Mouse (Mus musculus) bone marrow macrophage, adult 2 months (primary cell): ENCODE data around the gene Babam2. TPM values are rescaled to one million over a fixed set of nuclear protein-coding genes. Genes with fewer than 3 reads are reported as not detected.

Source experiments
- H3K27ac ChIP-seq: 2 replicates; pipeline ENCODE4 v1.5.1; 2012; ENCODE audit warnings: low read depth, low read length; ENCODE audit not compliant: insufficient read depth
- H3K4me1 ChIP-seq: 2 replicates; pipeline ENCODE4 v1.6.1; 2012; ENCODE audit warnings: low read length; ENCODE audit not compliant: control insufficient read depth, insufficient read depth
- H3K4me3 ChIP-seq: 2 replicates; pipeline ENCODE4 v1.5.1; 2012; ENCODE audit warnings: mild to moderate bottlenecking, low read length, moderate library complexity; ENCODE audit not compliant: insufficient read depth
- CTCF ChIP-seq: IDR thresholded peaks from 2 replicates; pipeline ENCODE4 v1.5.1; 2012; ENCODE audit warnings: low read depth, mild to moderate bottlenecking, low read length, moderate library complexity
- POLR2A ChIP-seq: IDR thresholded peaks from 2 replicates; pipeline ENCODE4 v1.6.1; 2012; ENCODE audit warnings: mild to moderate bottlenecking, low read depth, low read length, borderline replicate concordance
- polyA plus RNA-seq: library from polyadenylated mRNA; stranded (reverse); fragments of >200 nt; gene quantifications from 2 replicates; pipeline ENCODE4 v1.2.4, GENCODE M21; 2012; ENCODE audit not compliant: missing spikeins, insufficient read depth, insufficient read length

The Babam2 gene
- polyA plus RNA-seq, 1 experiment: 69.4 TPM

- Histone ChIP-seq H3K4me3 (no peak overlapping the region), H3K27ac (no peak overlapping the region)
- TF ChIP-seq CTCF (no peak), POLR2A (no peak)
These were observed 304.3 kb downstream of the Babam2 start for GRCm38 (mm10) chr5:32001771-32002170.

GRCm38 (mm10) chr5:32008401-32008800 lies 310.9 kb downstream of the Babam2 start:
- Histone ChIP-seq H3K4me1 (peaks cover 8% of the 10 kb centered on the region), H3K4me3 (no peak overlapping the region), H3K27ac (no peak overlapping the region)
- TF ChIP-seq CTCF (no peak), POLR2A (no peak)

More at GRCm38 (mm10) chr5:32001771-32002170, 304.3 kb downstream of the Babam2 start:
- peaks cover 7% of the 10 kb centered on the region for H3K4me1 ChIP-seq

DNA sequence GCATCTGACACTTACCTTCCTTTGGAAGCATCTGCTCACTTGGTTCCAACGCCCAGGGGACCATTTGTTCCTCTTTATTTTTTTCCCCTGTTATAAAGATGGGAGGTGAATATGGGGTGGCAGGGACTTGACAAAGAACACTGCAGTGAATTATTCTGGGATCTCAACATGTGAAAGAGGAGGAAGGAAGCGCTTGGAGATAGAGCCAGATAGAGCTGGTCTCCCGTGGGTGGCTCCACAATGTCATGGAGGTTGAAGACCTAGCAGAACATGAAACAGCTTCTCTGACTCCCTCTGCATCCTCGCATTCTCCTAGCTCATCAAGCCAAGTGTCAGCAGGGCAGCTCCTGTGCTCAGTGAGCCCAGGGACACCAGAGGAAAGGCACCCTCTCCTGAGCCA lies 312.6 kb downstream of the Babam2 start:
- Histone ChIP-seq H3K27ac (no peak overlapping the region), H3K4me3 (no peak overlapping the region), H3K4me1 (peaks cover 8% of the 10 kb centered on the region)
- TF ChIP-seq CTCF (no peak), POLR2A (no peak)

DNA sequence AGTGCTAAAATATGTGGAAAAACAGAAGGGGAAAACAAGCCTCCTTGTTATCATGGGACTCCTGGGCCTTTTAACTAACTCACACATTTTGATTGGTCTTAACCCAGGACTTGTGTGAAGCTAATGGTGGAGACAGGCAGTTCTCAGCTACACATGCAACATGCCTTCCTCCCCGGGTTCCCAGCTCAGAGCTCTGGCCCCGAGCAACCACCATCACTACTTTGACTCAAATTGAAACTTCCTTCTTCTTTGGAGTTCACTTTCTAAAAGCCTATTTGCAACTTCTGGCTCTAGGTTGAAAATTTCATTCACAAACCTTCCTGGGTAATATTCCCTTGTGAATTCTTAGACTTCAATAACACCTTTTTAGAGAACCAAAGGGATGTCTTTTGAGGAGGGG lies 315.6 kb downstream of the Babam2 start:
- Histone ChIP-seq H3K4me3 (no peak overlapping the region), H3K27ac (no peak overlapping the region), H3K4me1 (0 out of 2 replicates have a peak, but pooled peaks cover 2% of the 10 kb centered on the region)
- TF ChIP-seq POLR2A (no peak), CTCF (no peak)

DNA sequence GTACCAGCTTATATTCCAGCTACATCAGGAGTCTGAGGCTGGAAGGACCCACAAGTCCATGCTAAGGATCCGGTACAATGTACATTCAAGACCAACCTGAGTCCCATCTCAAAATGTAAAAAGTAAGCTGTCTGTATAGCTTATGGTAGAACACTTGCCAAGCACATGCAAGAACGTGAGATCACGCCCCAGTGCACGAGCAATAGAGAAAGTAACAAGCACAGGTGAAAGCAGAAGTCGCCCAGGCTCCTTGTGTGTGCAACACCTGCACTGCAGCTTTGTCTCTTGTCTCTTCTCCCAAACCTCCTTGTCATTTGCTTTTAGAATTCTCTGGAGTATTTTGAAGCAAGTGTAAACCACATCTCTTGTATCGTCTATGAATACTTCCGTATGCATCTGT lies 317.3 kb downstream of the Babam2 start:
- H3K4me1 ChIP-seq: 0 out of 2 replicates have a peak, but pooled peaks cover 2% of the 10 kb centered on the region
- TF ChIP-seq POLR2A (no peak), CTCF (no peak)
- no peak overlapping the region for H3K4me3 ChIP-seq
- no peak overlapping the region for H3K27ac ChIP-seq

DNA sequence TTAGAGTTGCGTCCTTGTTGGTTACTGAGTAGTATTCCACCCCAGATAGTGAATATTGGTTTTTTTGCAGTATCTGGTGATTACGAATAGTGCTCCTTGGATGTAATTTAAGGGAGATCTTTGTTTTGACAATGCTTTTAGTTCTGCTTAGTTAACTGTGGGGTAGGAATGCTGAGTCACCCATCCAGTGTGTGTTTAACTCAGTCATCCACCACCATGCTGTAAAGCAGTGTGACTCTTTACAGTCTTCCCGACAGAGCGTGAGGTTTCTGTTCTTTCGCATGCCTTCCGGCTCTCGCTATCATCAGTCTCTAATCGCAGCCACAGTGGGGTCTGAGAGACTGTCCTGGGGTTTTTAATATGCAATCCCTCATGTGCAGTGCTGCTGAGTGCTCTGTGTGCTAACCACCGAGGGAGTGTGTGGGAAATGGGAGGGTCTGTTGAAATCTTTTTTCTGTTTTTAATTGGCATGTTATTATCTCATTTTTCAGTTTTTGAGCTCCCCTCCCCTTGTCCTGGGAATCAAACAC lies 318.5 kb downstream of the Babam2 start:
- Histone ChIP-seq H3K4me3 (no peak overlapping the region), H3K4me1 (0 out of 2 replicates have a peak, but pooled peaks cover 2% of the 10 kb centered on the region), H3K27ac (no peak overlapping the region)
- no peak for TF ChIP-seq POLR2A
- no peak for TF ChIP-seq CTCF

DNA sequence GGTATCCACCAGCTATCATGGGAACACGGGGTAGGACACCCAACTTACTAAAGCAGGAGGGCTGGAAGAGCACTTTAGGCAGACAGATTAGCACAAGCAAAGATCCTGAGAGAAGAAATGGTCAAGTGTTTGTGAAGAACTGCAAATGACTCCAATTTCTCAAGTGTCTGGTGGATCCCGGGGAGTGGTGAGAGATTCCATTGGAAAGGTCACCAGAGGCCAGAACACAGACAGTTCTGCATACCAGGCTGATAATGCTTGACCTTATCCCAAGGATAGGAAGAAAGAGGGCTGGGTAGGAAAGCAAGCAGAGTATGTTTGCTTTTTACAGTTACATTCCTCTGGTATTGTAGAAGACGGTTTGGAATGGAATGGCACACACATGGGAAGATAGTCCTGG lies 320.2 kb downstream of the Babam2 start:
- TF ChIP-seq CTCF: no peak
- TF ChIP-seq POLR2A: no peak
- 0 out of 2 replicates have a peak, but pooled peaks cover 2% of the 10 kb centered on the region for H3K4me1 ChIP-seq
- H3K4me3 ChIP-seq: no peak overlapping the region
- no peak overlapping the region for H3K27ac ChIP-seq

- H3K4me3 ChIP-seq: no peak overlapping the region
- H3K27ac ChIP-seq: no peak overlapping the region
- no peak for TF ChIP-seq POLR2A
- no peak for TF ChIP-seq CTCF
These were observed 320.8 kb downstream of the Babam2 start for GRCm38 (mm10) chr5:32018276-32018675.

DNA sequence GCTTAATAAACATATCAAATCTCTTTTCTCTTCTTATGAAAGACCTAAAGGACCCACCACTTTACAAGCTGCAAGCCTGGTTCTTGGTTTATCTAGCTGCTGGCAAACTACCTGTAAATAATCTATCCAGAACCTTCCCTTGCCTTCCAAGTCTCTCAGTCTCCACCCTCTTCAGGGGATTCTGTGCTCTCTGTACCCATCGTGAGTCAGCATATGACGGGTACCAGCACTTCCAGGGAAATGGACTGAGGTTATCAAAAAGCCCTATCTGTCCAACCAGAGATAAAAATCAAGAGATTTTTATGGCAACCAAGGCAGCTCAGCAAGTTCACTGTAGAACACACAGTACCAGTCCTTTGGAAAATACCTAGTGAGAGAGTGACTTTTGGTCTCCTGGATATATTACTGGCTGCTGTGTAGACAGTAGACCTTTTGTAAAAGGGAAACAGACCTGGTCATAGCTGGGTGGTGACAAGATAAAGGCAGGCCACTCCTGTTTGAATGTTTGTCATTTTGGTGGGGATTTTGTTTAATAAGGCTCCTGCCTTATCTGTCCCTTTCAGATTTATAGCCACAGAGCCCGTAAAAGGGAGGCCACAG lies 332.4 kb downstream of the Babam2 start:
- TF ChIP-seq CTCF (no peak), POLR2A (no peak)
- Histone ChIP-seq H3K4me1 (peaks cover 12% of the 10 kb centered on the region), H3K4me3 (no peak overlapping the region), H3K27ac (no peak overlapping the region)

More at GRCm38 (mm10) chr5:32018276-32018675, 320.8 kb downstream of the Babam2 start:
- no peaks in the 10 kb centered on the region for H3K4me1 ChIP-seq

GRCm38 (mm10) chr5:32033185-32033584 lies 335.7 kb downstream of the Babam2 start:
- peaks cover 21% of the 10 kb centered on the region for H3K4me1 ChIP-seq
- TF ChIP-seq POLR2A: no peak
- TF ChIP-seq CTCF: no peak

More at GRCm38 (mm10) chr5:32033185-32033584, 335.7 kb downstream of the Babam2 start:
- Histone ChIP-seq H3K4me3 (no peak overlapping the region), H3K27ac (no peak overlapping the region)
